Mouse (Mus musculus) midbrain, embryonic 14.5 days (tissue): Measurements from ENCODE around the gene Ptrh2. TPM values are rescaled to one million over a fixed set of nuclear protein-coding genes. Genes with fewer than 3 reads are reported as not detected.

Experiments used
- polyA plus RNA-seq: library from polyadenylated mRNA; unstranded; fragments of >200 nt; fragmentation: Nextera tagmentation; extraction: Ambion mirVana; gene quantifications from 2 replicates; pipeline ENCODE4 v1.2.1, GENCODE M21; 2014

Gene Ptrh2
- polyA plus RNA-seq, 1 experiment from 2014 or later: 34.9 TPM

Other genes starting within 250 kb of the Ptrh2 start
- 12.1 and 14.1 TPM in 2 replicates for gene Rnft1, start 199.3 kb upstream of the Ptrh2 start, polyA plus RNA-seq
- 44.4 and 47.8 TPM in 2 replicates for gene Rps6kb1, start 139.2 kb upstream of the Ptrh2 start, polyA plus RNA-seq
- gene Tubd1, start 139.0 kb upstream of the Ptrh2 start, polyA plus RNA-seq: 4.7 and 6.1 TPM in 2 replicates
- 129 TPM in 2 replicates for gene Vmp1, start 149 bp upstream of the Ptrh2 start, polyA plus RNA-seq
- gene Cltc, start 73.6 kb downstream of the Ptrh2 start, polyA plus RNA-seq: 155 and 220 TPM in 2 replicates
- 18.9 and 31.6 TPM in 2 replicates for gene Dhx40, start 123.8 kb downstream of the Ptrh2 start, polyA plus RNA-seq